Mouse (Mus musculus): ENCODE data around the gene Nupl1.

DNA sequence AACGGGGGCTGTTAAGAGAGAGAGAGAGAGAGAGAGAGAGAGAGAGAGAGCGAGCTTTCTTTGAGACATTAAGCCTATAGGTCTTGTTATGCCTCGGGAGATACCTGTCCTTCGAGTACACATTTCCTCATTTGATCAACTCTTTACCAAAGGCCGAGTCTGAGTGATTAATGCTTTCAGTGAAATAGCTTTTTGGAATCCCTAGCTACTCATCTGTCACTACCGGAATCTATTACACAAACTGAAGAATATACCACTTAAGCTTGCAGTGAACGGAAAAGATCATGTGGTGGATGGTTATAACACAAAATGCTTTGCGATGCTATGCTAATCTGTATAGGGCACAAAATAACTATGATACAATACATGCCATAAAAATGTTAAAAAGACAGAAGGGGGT is 865 bp downstream of the Nupl1 start:
- TF ChIP-seq POLR2A (IDR thresholded peaks at IDR 0.05; ENCODE audit: borderline replicate concordance, insufficient read depth, low read length): no peak
- no peak for TF ChIP-seq CTCF (IDR thresholded peaks at IDR 0.05; ENCODE audit: borderline replicate concordance, insufficient read depth, low read depth, low read length)

All from cerebellum, adult 2 months (tissue).